Mouse (Mus musculus) T-helper 2 cell (primary cell): ENCODE measurements around the gene Tmem254b.
"Not testable (repeated sequence)": the region's sequence is repeated elsewhere in the genome, so short reads cannot be mapped to it uniquely, and the experiment has no call there.

Experiments used
- in situ Hi-C: fragments of 300-600 bp; cut with MboI, MseI; formaldehyde crosslinking; loops from one replicate; pipeline ENCODE4 v1.15.1; 2025; ENCODE audit warnings: high pct_unique_total_duplicates

Gene Tmem254b

GRCm38 (mm10) chr14:26206926-26207247 lies at the start of gene Tmem254b:
Gene Tmem254b (minus strand): TSS chr14:26207041.
- in situ Hi-C loops: not testable (repeated sequence)

- in situ Hi-C loops: not testable (repeated sequence)
Measured at GRCm38 (mm10) chr14:26237183-26237582, 30.3 kb upstream of the Tmem254b start.

- in situ Hi-C loops: not testable (repeated sequence)
Measured at GRCm38 (mm10) chr14:26216233-26217000, 9.6 kb upstream of the Tmem254b start.

GRCm38 (mm10) chr14:26206197-26206925 lies 480 bp downstream of the Tmem254b start:
- in situ Hi-C loops: not testable (repeated sequence)

GRCm38 (mm10) chr14:26197851-26198250 lies 9.0 kb downstream of the Tmem254b start:
- in situ Hi-C loops: not testable (repeated sequence)

GRCm38 (mm10) chr14:26188361-26188760 lies 18.5 kb downstream of the Tmem254b start:
- in situ Hi-C loops: not testable (repeated sequence)

GRCm38 (mm10) chr14:26186638-26187037 lies 20.2 kb downstream of the Tmem254b start:
- in situ Hi-C loops: not testable (repeated sequence)

- in situ Hi-C loops: not testable (repeated sequence)
Measured at GRCm38 (mm10) chr14:26182380-26182779, 24.5 kb downstream of the Tmem254b start, which contains the start of gene Plac9b. Gene Plac9b (minus strand): TSS chr14:26182480.

GRCm38 (mm10) chr14:26181660-26182059 lies 25.2 kb downstream of the Tmem254b start:
- in situ Hi-C loops: not testable (repeated sequence)

GRCm38 (mm10) chr14:26175028-26175427 lies 31.8 kb downstream of the Tmem254b start:
- in situ Hi-C loops: not testable (repeated sequence)

- in situ Hi-C loops: not testable (repeated sequence)
Measured at GRCm38 (mm10) chr14:26173955-26174354, 32.9 kb downstream of the Tmem254b start.

- in situ Hi-C loops: not testable (repeated sequence)
Measured at GRCm38 (mm10) chr14:26165266-26165665, 41.6 kb downstream of the Tmem254b start.

GRCm38 (mm10) chr14:26162423-26162822 lies 44.4 kb downstream of the Tmem254b start:
- in situ Hi-C loops: loop anchor here (5.0 kb wide), 1 partner anchor 290 kb away; no protein-coding TSS in a partner anchor

GRCm38 (mm10) chr14:26161156-26161555 lies 45.7 kb downstream of the Tmem254b start:
- in situ Hi-C loops: loop anchor here (5.0 kb wide), 1 partner anchor 289 kb away; no protein-coding TSS in a partner anchor

- in situ Hi-C loops: not testable (repeated sequence)
Measured at GRCm38 (mm10) chr14:26156032-26156431, 50.8 kb downstream of the Tmem254b start.
